Mouse (Mus musculus): Measurements from ENCODE around the gene Atp10b. TPM values are rescaled to one million over a fixed set of nuclear protein-coding genes. Genes with fewer than 3 reads are reported as not detected.
A peak's percentile ranks its signal among the peaks of the same experiment; 100 is the strongest.

Gene Atp10b
- polyA plus RNA-seq, 2 experiments, result not detected

DNA sequence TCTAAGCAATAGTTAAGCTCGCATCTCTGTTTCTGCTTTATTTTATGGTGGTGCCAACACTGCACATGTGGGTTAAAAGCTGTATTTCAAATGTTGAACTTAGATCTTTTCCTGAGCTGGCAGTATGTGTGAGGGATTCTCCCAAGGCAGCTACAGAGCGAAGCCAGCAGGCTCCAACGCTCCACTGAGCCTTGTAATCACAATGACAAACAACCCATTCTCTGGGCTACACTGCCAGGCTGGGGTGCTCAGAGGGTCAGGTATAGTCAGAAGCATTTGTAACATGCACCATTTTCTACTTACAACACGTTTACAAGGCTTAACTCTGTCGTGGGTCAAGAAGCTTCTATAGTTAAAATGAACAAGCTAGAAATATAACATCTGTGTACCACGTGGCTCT is 103.4 kb downstream of the Atp10b start:
- no peaks in the 10 kb centered on the region for H3K9me3 ChIP-seq (ENCODE audit: control insufficient read depth, low read length)
- H3K36me3 ChIP-seq (replicated peaks; ENCODE audit: control insufficient read depth, insufficient read depth, low read depth), result no peaks in the 10 kb centered on the region
- TF ChIP-seq EP300 (IDR thresholded peaks at IDR 0.05; ENCODE audit: low read depth) (no peak), CTCF (IDR thresholded peaks at IDR 0.05; ENCODE audit: low read depth) (no peak)
- no peak overlapping the region for H3K4me2 ChIP-seq (ENCODE audit: low read depth)
- DNase-seq (ENCODE audit: low read depth in 3 of 3, low spot score in 3 of 3), result no peak
- no peak overlapping the region for H3K9ac ChIP-seq (replicated peaks)
- H3K4me1 ChIP-seq (replicated peaks; ENCODE audit: control insufficient read depth in 2 of 2, insufficient read depth in 2 of 2, low read length in 1 of 2), result no peaks in the 10 kb centered on the region
- H3K27ac ChIP-seq, result no peak overlapping the region
- no peak overlapping the region for H3K4me3 ChIP-seq (ENCODE audit: insufficient read depth in 1 of 2, low read depth in 2 of 2, low read length in 2 of 2)
- H3K27me3 ChIP-seq (ENCODE audit: control insufficient read depth, insufficient read depth, low read length), result no peaks in the 10 kb centered on the region
- ATAC-seq (ENCODE audit: insufficient read depth), result no peak
- WGBS (ENCODE audit: insufficient replicate concordance), result 44% methylated on average over 6 of the region's 6 CpGs

DNA sequence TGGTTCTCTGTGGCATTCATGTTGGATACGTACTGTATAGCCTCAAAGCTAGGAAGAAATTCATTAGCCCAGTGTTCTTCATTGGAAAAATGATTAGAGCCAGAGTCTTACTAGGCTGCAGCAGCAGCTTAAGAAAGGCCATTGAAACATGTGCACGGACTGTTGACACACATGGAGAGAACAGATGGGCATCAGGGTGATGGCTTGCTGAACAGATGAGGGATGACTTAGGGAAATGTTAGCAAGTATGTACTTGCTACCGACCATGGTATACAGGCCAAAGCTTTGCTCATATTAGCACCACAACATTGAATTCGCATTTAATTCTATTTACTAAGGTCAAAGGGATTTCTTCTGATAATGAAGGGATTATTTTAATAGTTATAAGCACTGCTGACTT is 105.6 kb downstream of the Atp10b start:
- ATAC-seq (ENCODE audit: insufficient read depth) (no peak), DNase-seq (ENCODE audit: low read depth in 3 of 3, low spot score in 3 of 3) (no peak)
- Histone ChIP-seq H3K4me2 (ENCODE audit: low read depth) (no peak overlapping the region), H3K4me1 (replicated peaks; ENCODE audit: control insufficient read depth in 2 of 2, insufficient read depth in 2 of 2, low read length in 1 of 2) (no peaks in the 10 kb centered on the region), H3K27me3 (ENCODE audit: control insufficient read depth, insufficient read depth, low read length) (no peaks in the 10 kb centered on the region), H3K36me3 (replicated peaks; ENCODE audit: control insufficient read depth, insufficient read depth, low read depth) (no peaks in the 10 kb centered on the region), H3K27ac (no peak overlapping the region), H3K9ac (replicated peaks) (no peak overlapping the region), H3K4me3 (ENCODE audit: insufficient read depth in 1 of 2, low read depth in 2 of 2, low read length in 2 of 2) (no peak overlapping the region), H3K9me3 (ENCODE audit: control insufficient read depth, low read length) (no peaks in the 10 kb centered on the region)
- 59% methylated on average over 4 of the region's 4 CpGs for WGBS (ENCODE audit: insufficient replicate concordance)
- TF ChIP-seq CTCF (IDR thresholded peaks at IDR 0.05; ENCODE audit: low read depth) (no peak), EP300 (IDR thresholded peaks at IDR 0.05; ENCODE audit: low read depth) (no peak)

DNA sequence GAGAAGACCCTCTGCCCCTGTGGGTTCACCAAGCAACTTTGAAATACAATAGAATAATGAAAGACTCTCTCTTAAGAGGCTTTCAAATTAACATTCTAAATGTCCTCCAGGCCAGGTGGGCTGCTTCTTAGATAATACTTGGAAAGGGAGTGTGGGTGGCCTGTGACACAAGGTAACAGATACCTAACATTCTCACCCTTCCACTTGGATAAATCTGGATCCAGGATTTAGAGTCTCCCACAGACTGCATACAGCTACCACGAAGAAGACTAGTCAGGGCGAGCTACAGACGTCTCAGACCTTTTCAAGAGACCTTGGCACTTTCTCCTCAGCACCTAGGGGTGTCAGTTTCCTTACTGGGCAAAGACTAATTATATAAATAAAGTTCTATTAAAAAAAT is 107.6 kb downstream of the Atp10b start:
- H3K36me3 ChIP-seq (replicated peaks; ENCODE audit: control insufficient read depth, insufficient read depth, low read depth), result no peaks in the 10 kb centered on the region
- no peak overlapping the region for H3K4me3 ChIP-seq (ENCODE audit: insufficient read depth in 1 of 2, low read depth in 2 of 2, low read length in 2 of 2)
- H3K4me2 ChIP-seq (ENCODE audit: low read depth), result no peak overlapping the region
- DNase-seq (ENCODE audit: low read depth in 3 of 3, low spot score in 3 of 3) (no peak), ATAC-seq (ENCODE audit: insufficient read depth) (no peak)
- no peak overlapping the region for H3K27ac ChIP-seq
- TF ChIP-seq EP300 (IDR thresholded peaks at IDR 0.05; ENCODE audit: low read depth), result no peak
- TF ChIP-seq CTCF (IDR thresholded peaks at IDR 0.05; ENCODE audit: low read depth), result no peak
- H3K9me3 ChIP-seq (ENCODE audit: control insufficient read depth, low read length), result no peaks in the 10 kb centered on the region
- H3K9ac ChIP-seq (replicated peaks), result no peak overlapping the region
- WGBS (ENCODE audit: insufficient replicate concordance), result 57% methylated on average over 3 of the region's 3 CpGs
- no peaks in the 10 kb centered on the region for H3K27me3 ChIP-seq (ENCODE audit: control insufficient read depth, insufficient read depth, low read length)
- H3K4me1 ChIP-seq (replicated peaks; ENCODE audit: control insufficient read depth in 2 of 2, insufficient read depth in 2 of 2, low read length in 1 of 2), result no peaks in the 10 kb centered on the region

DNA sequence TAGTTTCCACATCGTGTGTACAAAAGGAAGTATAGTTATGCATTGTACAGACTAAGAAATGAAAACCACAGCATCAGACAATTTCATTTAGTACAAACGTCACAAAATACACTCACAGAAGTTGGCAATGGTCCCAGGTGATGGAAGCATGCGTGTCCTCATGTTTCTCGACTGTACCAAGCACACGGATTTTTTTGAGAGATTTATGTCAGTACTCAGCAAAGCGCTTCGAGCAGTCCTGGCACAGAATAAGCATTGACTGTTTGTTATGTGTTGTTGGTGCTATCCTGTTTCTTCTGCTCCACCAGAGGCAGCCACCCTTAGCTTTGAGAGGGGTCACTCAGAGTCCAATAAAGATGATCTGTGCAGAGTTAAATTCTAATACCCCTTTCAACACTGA is 108.1 kb downstream of the Atp10b start:
- Histone ChIP-seq H3K4me3 (ENCODE audit: insufficient read depth in 1 of 2, low read depth in 2 of 2, low read length in 2 of 2) (no peak overlapping the region), H3K9me3 (ENCODE audit: control insufficient read depth, low read length) (no peaks in the 10 kb centered on the region), H3K4me2 (ENCODE audit: low read depth) (no peak overlapping the region), H3K36me3 (replicated peaks; ENCODE audit: control insufficient read depth, insufficient read depth, low read depth) (no peaks in the 10 kb centered on the region), H3K9ac (replicated peaks) (no peak overlapping the region), H3K27ac (no peak overlapping the region), H3K27me3 (ENCODE audit: control insufficient read depth, insufficient read depth, low read length) (no peaks in the 10 kb centered on the region), H3K4me1 (replicated peaks; ENCODE audit: control insufficient read depth in 2 of 2, insufficient read depth in 2 of 2, low read length in 1 of 2) (no peaks in the 10 kb centered on the region)
- TF ChIP-seq EP300 (IDR thresholded peaks at IDR 0.05; ENCODE audit: low read depth), result no peak
- TF ChIP-seq CTCF (IDR thresholded peaks at IDR 0.05; ENCODE audit: low read depth), result no peak
- ATAC-seq (ENCODE audit: insufficient read depth), result no peak
- 51% methylated on average over 7 of the region's 7 CpGs for WGBS (ENCODE audit: insufficient replicate concordance)
- no peak for DNase-seq (ENCODE audit: low read depth in 3 of 3, low spot score in 3 of 3)

DNA sequence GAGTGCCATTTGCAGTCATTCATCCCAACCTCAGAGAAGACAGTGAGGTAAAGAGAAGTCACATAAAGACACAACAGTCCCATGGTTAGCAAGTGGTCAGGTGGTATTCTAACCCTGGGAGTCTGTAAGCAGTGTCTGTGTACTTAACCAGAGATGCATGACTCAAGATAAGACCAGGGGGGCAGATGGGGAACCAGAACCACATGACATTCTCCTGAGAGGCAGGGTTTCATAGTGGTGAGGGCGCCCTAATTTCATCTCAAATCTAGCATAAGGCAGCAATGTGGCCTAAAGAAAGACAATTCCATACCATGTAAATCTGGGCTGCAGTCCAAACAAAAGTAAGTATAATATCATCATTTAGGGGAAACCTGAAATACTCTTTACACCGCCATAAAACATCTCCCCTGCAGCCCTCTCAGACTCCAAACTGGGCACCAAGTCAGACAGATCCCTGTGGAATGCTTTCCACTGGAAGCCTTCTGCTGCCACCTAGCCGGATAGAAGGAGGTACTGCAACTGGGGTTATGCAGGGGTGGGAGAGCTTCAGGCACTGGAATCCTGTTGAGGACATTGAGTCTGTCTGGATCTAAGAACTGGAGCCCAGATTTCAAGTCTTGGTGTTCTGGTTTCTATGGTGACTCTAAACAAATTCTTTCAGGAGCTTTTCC is 114.0 kb downstream of the Atp10b start:
- 36% methylated on average over 3 of the region's 3 CpGs for WGBS (ENCODE audit: insufficient replicate concordance)
- H3K9me3 ChIP-seq (ENCODE audit: control insufficient read depth, low read length), result no peaks in the 10 kb centered on the region

More for the DNA sequence above, 114.0 kb downstream of the Atp10b start:
- Histone ChIP-seq H3K4me3 (ENCODE audit: insufficient read depth in 1 of 2, low read depth in 2 of 2, low read length in 2 of 2) (no peak overlapping the region), H3K4me2 (ENCODE audit: low read depth) (no peak overlapping the region), H3K27me3 (ENCODE audit: control insufficient read depth, insufficient read depth, low read length) (no peaks in the 10 kb centered on the region), H3K9ac (replicated peaks) (no peak overlapping the region), H3K36me3 (replicated peaks; ENCODE audit: control insufficient read depth, insufficient read depth, low read depth) (no peaks in the 10 kb centered on the region), H3K4me1 (replicated peaks; ENCODE audit: control insufficient read depth in 2 of 2, insufficient read depth in 2 of 2, low read length in 1 of 2) (no peaks in the 10 kb centered on the region), H3K27ac (no peak overlapping the region)
- DNase-seq (ENCODE audit: low read depth in 3 of 3, low spot score in 3 of 3), result no peak
- ATAC-seq (ENCODE audit: insufficient read depth), result no peak
- TF ChIP-seq EP300 (IDR thresholded peaks at IDR 0.05; ENCODE audit: low read depth), result no peak
- peak; percentile 72 for TF ChIP-seq CTCF (IDR thresholded peaks at IDR 0.05; ENCODE audit: low read depth)

All from liver, embryonic 14.5 days (tissue).